Mouse (Mus musculus) intestine, embryonic 14.5 days (tissue): ENCODE data around the gene Nr2e1. TPM values are rescaled to one million over a fixed set of nuclear protein-coding genes. Genes with fewer than 3 reads are reported as not detected.

Experiments used
- ATAC-seq: fragments of 200-750 bp; cut with Nextera tagmentation; replicated peaks from 2 replicates; pipeline ENCODE4 v1.8.0; 2017; ENCODE audit warnings: low read depth, moderate number of reproducible peaks, moderate TSS enrichment, moderate library complexity; ENCODE audit not compliant: low FRiP score, low TSS enrichment
- DNase-seq: peaks from one replicate; pipeline ENCODE4 v3.0.0-alpha.2; 2018; ENCODE audit warnings: low spot score
- H3K27ac ChIP-seq: fragments of 300-500 bp; sonication (generic); 2 replicates; pipeline ENCODE4 v1.5.1; 2014; ENCODE audit warnings: low read depth, mild to moderate bottlenecking, control low read depth
- H3K27me3 ChIP-seq: fragments of 300-500 bp; sonication (generic); replicated peaks from 2 replicates; pipeline ENCODE4 v1.6.1; 2014; ENCODE audit warnings: low read length, control low read depth; ENCODE audit not compliant: control insufficient read depth, insufficient read depth
- H3K36me3 ChIP-seq: fragments of 300-500 bp; sonication (generic); 2 replicates; pipeline ENCODE4 v1.6.1; 2014; ENCODE audit warnings: low read length, control low read depth; ENCODE audit not compliant: control insufficient read depth, insufficient read depth
- H3K4me1 ChIP-seq: fragments of 300-500 bp; sonication (generic); replicated peaks from 2 replicates; pipeline ENCODE4 v1.6.1; 2014; ENCODE audit warnings: low read length, control low read depth, mixed read lengths; ENCODE audit not compliant: control insufficient read depth, insufficient read depth
- H3K4me2 ChIP-seq: fragments of 300-500 bp; sonication (generic); 2 replicates; pipeline ENCODE4 v1.6.1; 2014; ENCODE audit warnings: low read length
- H3K4me3 ChIP-seq: fragments of 300-500 bp; sonication (generic); 2 replicates; pipeline ENCODE4 v1.5.1; 2014; ENCODE audit warnings: low read depth, low read length, control low read depth, mixed read lengths
- H3K9ac ChIP-seq: fragments of 300-500 bp; sonication (generic); 2 replicates; pipeline ENCODE4 v1.6.1; 2014; ENCODE audit warnings: mild to moderate bottlenecking, low read length
- H3K9me3 ChIP-seq: fragments of 300-500 bp; sonication (generic); 2 replicates; pipeline ENCODE4 v1.6.1; 2016; ENCODE audit warnings: low read length, control low read depth; ENCODE audit not compliant: control insufficient read depth
- WGBS: fragments of 180-500 bp; shearing (Covaris S2); extraction: QIAGEN DNeasy Blood & Tissue Kit; methylation state at CpG from one replicate; pipeline ENCODE4 v1.1.7; 2014; 5-methylcytosine and 5-hydroxymethylcytosine counted together
- polyA plus RNA-seq: library from polyadenylated mRNA; unstranded; fragments of >200 nt; fragmentation: Nextera tagmentation; extraction: Ambion mirVana; gene quantifications from 2 replicates; pipeline ENCODE4 v1.2.1, GENCODE M21; 2014

The Nr2e1 gene
- polyA plus RNA-seq, 1 experiment from 2014 or later = not detected

DNA sequence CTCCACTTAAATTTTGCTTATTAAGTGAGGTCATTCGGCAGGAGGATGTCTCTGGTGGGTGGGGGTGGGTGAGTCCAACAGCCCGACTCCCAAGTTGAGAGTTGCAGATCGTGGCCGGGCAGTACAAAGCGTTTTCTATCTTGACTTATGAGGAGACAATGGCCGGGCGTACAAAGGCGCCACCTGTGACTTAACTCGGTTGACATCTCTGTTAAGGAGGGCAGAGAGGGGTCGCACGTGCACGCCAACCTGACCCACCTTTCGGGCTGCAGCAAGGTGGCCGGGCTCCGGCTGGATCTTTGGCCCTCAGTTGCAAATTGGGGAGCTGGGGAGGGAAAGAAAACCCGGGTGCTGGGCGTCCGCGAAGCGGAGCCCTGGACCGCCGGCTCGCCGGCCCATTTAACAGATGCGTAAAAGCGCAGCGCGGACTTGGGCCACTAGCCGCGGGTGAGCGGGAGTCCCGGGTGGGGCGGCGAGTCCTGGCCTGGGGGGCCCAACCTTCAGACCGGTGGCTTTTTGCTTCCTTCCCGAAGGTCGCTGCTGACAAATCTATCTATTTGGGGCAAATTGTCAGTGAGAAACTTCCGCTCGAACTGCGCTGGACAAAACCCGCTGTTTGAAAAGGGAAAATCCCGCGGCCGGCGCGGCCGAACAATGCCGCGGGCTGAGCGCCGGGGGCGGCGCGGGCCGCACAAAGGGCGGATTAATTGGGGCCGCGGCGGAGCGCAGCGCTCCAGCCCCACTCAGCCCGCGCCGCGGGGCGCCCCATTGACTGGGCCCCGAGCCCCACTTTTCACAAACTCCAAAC is 8.0 kb upstream of the Nr2e1 start:
- no peak for ATAC-seq
- H3K9me3 ChIP-seq = peaks cover 2% of the 10 kb centered on the region; the same call in 1 of the 2 replicates
- peaks cover 97% of the 10 kb centered on the region for H3K27me3 ChIP-seq
- no peaks in the 10 kb centered on the region for H3K36me3 ChIP-seq
- DNase-seq = no peak
- H3K9ac ChIP-seq = no peak overlapping the region
- H3K4me3 ChIP-seq = peak overlapping the region; percentile 22
- peak overlapping the region; percentile 42 for H3K4me2 ChIP-seq
- no peak overlapping the region for H3K27ac ChIP-seq
- no peaks in the 10 kb centered on the region for H3K4me1 ChIP-seq
- under 1% methylated on average over 67 of the region's 67 CpGs for WGBS

DNA sequence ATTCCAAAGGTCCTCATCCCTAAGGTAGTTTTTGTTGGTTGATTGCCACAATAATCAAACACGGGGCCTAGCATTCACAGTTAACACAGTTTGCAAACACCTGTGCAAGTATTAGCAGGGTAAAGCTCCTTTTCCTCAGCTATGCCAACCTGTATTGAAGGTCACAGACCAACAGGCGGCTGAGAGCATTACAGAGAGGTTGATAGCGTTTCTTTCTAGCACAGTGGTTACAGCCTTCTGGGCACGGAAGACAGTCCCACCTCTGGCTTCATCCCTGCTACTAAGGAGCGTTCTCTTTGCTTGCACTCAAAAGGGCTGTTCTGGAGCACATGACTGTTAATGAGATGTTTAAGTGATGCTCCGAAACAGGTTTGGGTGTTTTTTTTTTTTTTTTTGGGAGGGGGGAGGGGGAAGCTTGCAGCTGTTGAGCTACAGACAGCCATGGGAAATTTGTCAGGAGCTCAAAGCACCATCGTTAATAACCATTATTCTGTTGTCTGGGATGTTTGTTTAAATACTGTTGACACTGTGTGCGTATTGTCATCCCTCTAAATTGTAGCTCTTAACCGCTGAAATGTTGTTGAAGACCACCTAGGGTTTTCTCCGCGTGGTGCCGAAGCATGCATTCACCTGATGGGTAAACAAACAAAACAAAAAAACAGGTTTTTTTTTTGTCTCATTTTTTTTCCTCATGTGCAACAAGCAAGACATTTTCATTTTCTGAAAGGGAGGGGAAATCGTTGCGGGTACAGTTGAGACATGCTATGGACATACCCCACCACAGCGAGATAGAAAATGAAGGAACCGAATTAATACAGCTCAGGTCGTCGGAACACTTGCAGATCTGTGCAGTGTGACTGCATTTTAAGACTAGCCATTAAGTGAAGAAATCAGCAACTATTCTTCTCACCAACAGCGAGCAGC is 7.1 kb upstream of the Nr2e1 start:
- no peaks in the 10 kb centered on the region for H3K4me1 ChIP-seq
- H3K9me3 ChIP-seq = peaks cover 4% of the 10 kb centered on the region; the same call in 1 of the 2 replicates
- no peak overlapping the region for H3K4me3 ChIP-seq
- 1% methylated on average over 19 of the region's 19 CpGs for WGBS
- H3K36me3 ChIP-seq = no peaks in the 10 kb centered on the region
- ATAC-seq (no peak), DNase-seq (no peak)
- peaks cover 97% of the 10 kb centered on the region for H3K27me3 ChIP-seq
- H3K27ac ChIP-seq = no peak overlapping the region
- no peak overlapping the region for H3K9ac ChIP-seq
- H3K4me2 ChIP-seq = no peak overlapping the region

DNA sequence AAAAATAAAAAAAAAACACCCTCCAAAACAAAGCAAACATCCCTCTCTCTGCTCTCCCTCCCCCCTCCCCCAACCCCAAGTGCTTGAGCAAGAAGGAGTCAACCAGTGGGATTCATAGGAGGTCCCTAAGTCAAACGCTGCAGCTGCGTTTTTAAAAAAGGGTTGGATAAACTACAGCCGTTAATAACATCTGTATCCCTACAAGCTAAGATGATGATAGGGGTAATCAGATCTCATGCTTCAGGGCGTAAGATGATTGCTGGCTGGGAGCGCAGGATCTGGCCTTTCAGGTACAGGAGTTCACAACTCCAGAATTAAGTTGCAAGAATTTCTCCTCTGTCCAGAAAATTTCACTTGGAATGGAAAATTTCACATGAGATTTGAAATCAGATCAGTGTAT is 6.1 kb upstream of the Nr2e1 start:
- no peaks in the 10 kb centered on the region for H3K36me3 ChIP-seq
- H3K27me3 ChIP-seq = peaks cover 97% of the 10 kb centered on the region
- H3K9me3 ChIP-seq = peaks cover 4% of the 10 kb centered on the region; the same call in 1 of the 2 replicates
- no peaks in the 10 kb centered on the region for H3K4me1 ChIP-seq
- no peak overlapping the region for H3K27ac ChIP-seq
- H3K4me2 ChIP-seq = no peak overlapping the region
- no peak overlapping the region for H3K4me3 ChIP-seq
- H3K9ac ChIP-seq = no peak overlapping the region
- ATAC-seq (no peak), DNase-seq (no peak)
- WGBS = 3% methylated on average over 5 of the region's 5 CpGs

DNA sequence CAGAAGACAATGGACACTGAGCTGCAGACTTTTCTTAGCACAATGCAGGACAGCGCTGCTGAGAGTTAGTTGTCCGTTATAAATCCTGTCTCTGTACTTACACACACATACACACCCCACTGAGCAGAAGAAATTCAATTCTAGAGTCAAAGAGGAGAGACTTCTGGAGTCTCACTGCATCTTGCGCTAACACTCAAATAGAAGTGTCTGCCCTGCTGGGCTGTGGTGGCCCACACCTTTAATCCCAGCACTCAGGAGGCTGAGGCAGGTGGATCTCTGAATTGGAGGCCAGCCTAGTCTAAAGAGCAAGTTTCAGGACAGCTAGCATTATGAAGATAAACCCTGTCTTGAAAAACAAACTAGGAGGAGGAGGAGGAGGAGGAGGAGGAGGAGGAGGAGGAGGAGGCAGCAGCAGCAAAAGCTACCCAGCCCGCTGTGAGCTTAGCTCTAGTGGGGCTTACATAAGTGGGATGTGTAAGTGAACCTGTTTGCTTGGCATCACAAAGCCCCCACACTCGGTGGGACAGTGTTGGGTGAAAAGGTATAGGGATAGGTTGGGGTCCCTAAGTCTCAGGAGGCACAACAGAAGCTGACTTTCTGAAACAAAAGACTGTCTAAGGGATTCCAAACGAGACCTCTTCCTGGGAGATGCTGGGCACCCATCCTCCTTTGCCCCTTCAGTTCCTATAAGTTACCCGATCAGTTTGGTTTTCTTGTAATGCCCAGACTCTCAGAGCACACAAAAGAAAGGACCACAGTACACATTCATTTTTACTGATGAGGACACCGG is 4.7 kb upstream of the Nr2e1 start:
- Histone ChIP-seq H3K36me3 (no peaks in the 10 kb centered on the region), H3K27ac (no peak overlapping the region), H3K4me3 (no peak overlapping the region), H3K27me3 (peaks cover 98% of the 10 kb centered on the region), H3K9ac (no peak overlapping the region), H3K4me1 (no peaks in the 10 kb centered on the region), H3K9me3 (peaks cover 4% of the 10 kb centered on the region; the same call in 1 of the 2 replicates), H3K4me2 (no peak overlapping the region)
- WGBS = 5% methylated on average over 8 of the region's 8 CpGs
- ATAC-seq (no peak), DNase-seq (no peak)

DNA sequence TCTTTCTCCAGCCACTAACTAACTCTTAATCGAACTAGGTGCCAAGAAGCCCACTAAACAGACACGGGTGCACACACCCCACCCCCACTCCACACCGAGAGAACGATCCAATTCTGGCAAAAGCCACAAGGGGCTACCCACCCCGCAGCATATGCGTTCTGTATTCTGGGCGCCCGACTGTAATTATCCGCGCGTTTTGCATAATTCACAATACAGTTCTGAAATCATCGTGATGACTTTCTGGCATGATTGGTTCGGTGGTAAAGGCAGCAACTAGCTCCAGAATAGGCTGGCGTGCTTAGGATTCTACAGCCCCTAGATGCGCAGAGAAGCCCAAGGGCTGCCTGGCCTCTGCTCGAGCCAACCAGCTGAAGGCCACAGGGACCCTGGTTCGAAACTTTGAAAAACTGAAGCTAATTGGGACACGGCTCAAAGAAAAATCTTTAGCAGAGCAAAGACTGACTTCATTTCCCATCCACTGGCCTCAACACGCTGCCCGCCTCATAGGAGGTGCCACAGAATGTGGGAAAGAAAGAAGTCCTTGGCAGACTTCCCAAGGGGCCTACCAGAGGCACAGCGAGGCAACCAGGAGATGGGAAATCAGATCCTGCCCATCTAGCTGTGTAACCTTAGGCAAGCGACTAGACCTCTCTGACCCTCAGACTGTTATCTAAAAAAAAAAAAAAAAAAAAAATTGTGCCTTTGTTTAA is 2.3 kb upstream of the Nr2e1 start:
- ATAC-seq (no peak), DNase-seq (no peak)
- H3K4me1 ChIP-seq = no peaks in the 10 kb centered on the region
- no peak overlapping the region for H3K4me2 ChIP-seq
- no peak overlapping the region for H3K9ac ChIP-seq
- peaks cover 98% of the 10 kb centered on the region for H3K27me3 ChIP-seq
- WGBS = 5% methylated on average over 22 of the region's 22 CpGs
- H3K27ac ChIP-seq = no peak overlapping the region
- H3K4me3 ChIP-seq = no peak overlapping the region
- H3K36me3 ChIP-seq = no peaks in the 10 kb centered on the region
- H3K9me3 ChIP-seq = peaks cover 4% of the 10 kb centered on the region; the same call in 1 of the 2 replicates

DNA sequence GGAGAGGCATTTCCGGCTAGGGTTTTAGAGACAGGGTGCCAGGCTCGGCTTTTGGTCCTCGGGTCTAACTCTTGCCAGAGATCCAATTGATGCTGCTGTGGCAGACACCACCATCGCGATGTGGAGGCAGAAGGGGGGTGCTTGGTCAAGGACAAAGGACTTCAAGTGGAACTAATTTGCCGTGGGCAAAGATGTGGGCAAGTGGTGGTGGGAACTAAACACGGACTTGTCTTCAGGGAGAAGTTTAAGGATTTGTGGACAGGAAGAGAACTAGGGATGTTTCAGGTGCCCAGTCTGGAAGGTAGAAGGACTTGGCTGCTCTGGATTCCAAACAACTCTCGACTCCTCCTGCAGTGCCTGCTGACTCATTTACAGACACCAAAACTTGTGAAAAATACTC is 1.7 kb upstream of the Nr2e1 start:
- H3K27me3 ChIP-seq = peaks cover 98% of the 10 kb centered on the region
- H3K4me1 ChIP-seq = no peaks in the 10 kb centered on the region
- H3K9me3 ChIP-seq = peaks cover 4% of the 10 kb centered on the region; the same call in 1 of the 2 replicates
- no peak overlapping the region for H3K27ac ChIP-seq
- WGBS = 3% methylated on average over 8 of the region's 8 CpGs
- no peaks in the 10 kb centered on the region for H3K36me3 ChIP-seq
- DNase-seq = no peak
- no peak for ATAC-seq
- H3K9ac ChIP-seq = no peak overlapping the region
- no peak overlapping the region for H3K4me2 ChIP-seq
- no peak overlapping the region for H3K4me3 ChIP-seq

DNA sequence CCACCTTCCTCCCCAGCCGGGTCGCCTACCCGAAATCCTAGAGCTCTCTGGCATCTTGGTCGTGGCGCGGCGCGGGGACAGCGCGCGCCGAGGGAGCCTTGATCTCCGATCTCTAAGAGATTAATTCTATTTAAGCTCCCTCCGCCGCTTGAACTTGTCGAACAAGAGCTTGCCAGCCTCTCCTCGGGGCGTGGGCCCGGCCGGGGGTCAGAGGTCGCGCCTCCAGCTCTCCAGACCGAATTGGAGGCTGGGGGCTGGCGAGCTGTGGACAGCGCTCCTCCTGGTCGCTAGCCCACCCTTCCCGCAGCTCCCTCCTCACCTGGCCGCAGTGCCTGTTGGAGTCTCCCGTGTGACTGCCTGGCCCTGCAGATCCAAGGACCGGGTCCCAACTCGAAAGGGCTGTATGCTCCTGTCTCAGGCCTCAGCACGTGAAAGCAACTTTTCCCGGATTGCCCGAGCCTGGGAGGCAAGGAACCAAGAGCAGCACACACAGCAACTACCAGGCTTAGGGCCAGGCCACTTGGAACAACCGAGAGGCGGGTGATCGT is 1.1 kb upstream of the Nr2e1 start:
- ATAC-seq = no peak
- peaks cover 98% of the 10 kb centered on the region for H3K27me3 ChIP-seq
- no peak overlapping the region for H3K27ac ChIP-seq
- H3K4me2 ChIP-seq = no peak overlapping the region
- under 1% methylated on average over 37 of the region's 37 CpGs for WGBS
- no peak overlapping the region for H3K9ac ChIP-seq
- no peaks in the 10 kb centered on the region for H3K36me3 ChIP-seq
- peaks cover 4% of the 10 kb centered on the region; the same call in 1 of the 2 replicates for H3K9me3 ChIP-seq
- DNase-seq = no peak
- no peak overlapping the region for H3K4me3 ChIP-seq
- no peaks in the 10 kb centered on the region for H3K4me1 ChIP-seq
